Mouse (Mus musculus) adrenal gland, postnatal 14 days (tissue): ENCODE results near the gene Fam221b. TPM values are rescaled to one million over a fixed set of nuclear protein-coding genes. Genes with fewer than 3 reads are reported as not detected.

Experiments
- DNase-seq: peaks from one replicate; pipeline ENCODE4 v3.0.0; 2021; ENCODE audit warnings: mixed read lengths
- microRNA-seq, 2 experiments: library from miRNA; unstranded; fragments of <30 nt; microRNA quantifications; one replicate each; pipeline ENCODE4 v1.2.0; 2021
- total RNA-seq: library from RNA; stranded (reverse); gene quantifications from 2 replicates; pipeline ENCODE4 v1.2.3, GENCODE M21; 2021

Fam221b gene
- total RNA-seq, 1 experiment from 2014 or later = not detected

- DNase-seq = peak; percentile 29
Observed at GRCm38 (mm10) chr4:43613060-43613730, 55.8 kb downstream of the Fam221b start.

GRCm38 (mm10) chr4:43612534-43612933 lies 56.4 kb downstream of the Fam221b start:
- no peak for DNase-seq

Small RNAs within 50 kb of the gene (microRNA-seq; reads per million reads assigned to microRNA genes)
- gene Gm25262 = 1.7 to 3.8 reads per million in 2 experiments

Other genes with a start within 250 kb of the Fam221b start
- gene Fam166b, start 240.0 kb downstream of the Fam221b start, total RNA-seq = not detected in 2 replicates
- gene Tesk1, start 227.2 kb downstream of the Fam221b start, total RNA-seq = 53.9 and 59.0 TPM in 2 replicates
- 2.7 and 12.7 TPM in 2 replicates for gene Cd72, start 214.5 kb downstream of the Fam221b start, total RNA-seq
- gene Sit1, start 185.4 kb downstream of the Fam221b start, total RNA-seq = 0.59 and 1.3 TPM in 2 replicates
- 48.3 and 50.0 TPM in 2 replicates for gene Ccdc107, start 176.2 kb downstream of the Fam221b start, total RNA-seq
- 5.2 and 6.8 TPM in 2 replicates for gene Arhgef39, start 169.4 kb downstream of the Fam221b start, total RNA-seq
- 0.37 and 0.83 TPM in 2 replicates for gene Car9, start 162.2 kb downstream of the Fam221b start, total RNA-seq
- 84.5 and 88.0 TPM in 2 replicates for gene Tpm2, start 145.4 kb downstream of the Fam221b start, total RNA-seq
- 108 and 117 TPM in 2 replicates for gene Creb3, start 106.8 kb downstream of the Fam221b start, total RNA-seq
- gene Tln1, start 106.5 kb downstream of the Fam221b start, total RNA-seq = 201 and 213 TPM in 2 replicates
- 43.3 and 52.6 TPM in 2 replicates for gene Rgp1, start 90.4 kb downstream of the Fam221b start, total RNA-seq
- 11.7 and 15.0 TPM in 2 replicates for gene Gba2, start 90.3 kb downstream of the Fam221b start, total RNA-seq
- gene Msmp, start 84.7 kb downstream of the Fam221b start, total RNA-seq = 2.1 and 2.3 TPM in 2 replicates
- gene Npr2, start 37.2 kb downstream of the Fam221b start, total RNA-seq = 36.4 and 43.9 TPM in 2 replicates
- 0.93 and 1.1 TPM in 2 replicates for gene Spag8, start 15.6 kb downstream of the Fam221b start, total RNA-seq
- 91.7 and 99.5 TPM in 2 replicates for gene Hint2, start 12.7 kb downstream of the Fam221b start, total RNA-seq
- 7.2 and 9.9 TPM in 2 replicates for gene Tmem8b, start 174 bp downstream of the Fam221b start, total RNA-seq
- gene Olfr70, start 31.7 kb upstream of the Fam221b start, total RNA-seq = not detected in 2 replicates
- gene Olfr71, start 41.1 kb upstream of the Fam221b start, total RNA-seq = not detected in 2 replicates
- gene Hrct1, start 58.0 kb upstream of the Fam221b start, total RNA-seq = 4.4 and 6.2 TPM in 2 replicates
- gene Spaar, start 60.9 kb upstream of the Fam221b start, total RNA-seq = 4.2 and 6.2 TPM in 2 replicates
- not detected in 2 replicates for gene Olfr159, start 101.9 kb upstream of the Fam221b start, total RNA-seq
- gene Olfr156, start 154.8 kb upstream of the Fam221b start, total RNA-seq = not detected in 2 replicates
- not detected in 2 replicates for gene Olfr157, start 171.1 kb upstream of the Fam221b start, total RNA-seq
- gene Olfr155, start 182.4 kb upstream of the Fam221b start, total RNA-seq = not detected in 2 replicates
- gene Reck, start 206.4 kb upstream of the Fam221b start, total RNA-seq = 14.6 and 16.6 TPM in 2 replicates